Mouse (Mus musculus) liver, adult (tissue): ENCODE data around the gene Spry1.

Experiments
- GATA4 ChIP-seq: IDR thresholded peaks from 2 replicates; pipeline ENCODE4 v1.6.1; 2014; ENCODE audit warnings: mild to moderate bottlenecking, low read length; ENCODE audit not compliant: insufficient replicate concordance

Spry1 gene

DNA sequence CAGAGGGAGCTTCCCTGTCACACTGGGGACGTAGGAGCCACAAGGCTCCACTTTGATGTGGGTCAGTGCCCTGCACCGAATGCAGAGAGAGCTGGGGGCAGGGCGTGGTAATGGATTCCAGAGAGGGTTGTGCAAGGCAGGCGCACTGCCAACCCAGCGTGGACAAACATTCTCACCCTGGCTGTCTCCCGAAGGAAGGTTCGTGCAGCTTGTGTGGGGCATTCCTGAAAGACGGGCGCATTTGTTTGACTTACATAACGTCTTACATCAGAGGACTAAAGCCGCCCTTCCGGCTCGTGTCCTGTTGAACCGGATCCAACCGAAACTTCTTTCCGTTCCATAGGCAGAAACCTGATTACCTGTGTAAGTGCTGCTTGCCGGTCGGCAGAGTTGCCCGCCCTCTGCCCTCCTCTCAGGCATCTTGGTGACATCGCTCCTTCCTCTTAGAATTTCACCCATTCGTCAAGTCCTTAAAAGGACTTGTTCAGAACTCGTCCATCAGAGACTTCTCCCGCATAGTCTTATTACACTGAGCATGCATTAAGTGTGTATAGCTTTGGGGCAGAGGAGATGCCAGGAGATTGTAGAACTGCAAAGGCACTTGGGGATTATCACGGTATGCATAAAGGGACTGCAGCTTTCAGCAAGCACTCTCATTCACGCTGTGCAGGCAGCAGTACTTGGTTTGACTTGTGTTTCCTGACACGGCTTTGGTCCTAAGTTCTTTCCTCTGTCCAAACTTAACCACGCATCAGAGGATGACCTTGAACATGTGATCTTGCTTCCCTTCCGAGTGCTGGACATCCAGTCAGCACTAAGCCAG, 47.6 kb downstream of the Spry1 start:
- no peak for TF ChIP-seq GATA4

DNA sequence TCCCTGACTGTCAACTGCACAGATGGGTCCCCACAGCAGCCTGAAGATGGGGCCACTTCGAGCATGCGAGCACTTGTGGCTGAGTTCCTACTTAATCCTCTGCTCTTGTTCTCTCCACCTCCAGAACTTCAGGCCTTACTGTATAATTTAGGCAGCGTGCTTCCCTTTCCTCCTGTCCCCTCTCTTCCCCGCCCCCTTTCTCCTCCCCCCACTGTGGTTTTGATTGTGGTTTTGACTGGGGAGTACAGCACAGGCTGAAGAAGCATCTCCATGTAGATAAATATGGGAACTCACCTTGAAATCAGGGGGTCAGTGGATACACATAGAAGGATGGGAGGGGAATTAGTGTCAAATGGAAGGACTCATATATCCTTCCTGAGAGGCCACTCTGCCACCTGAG, 53.2 kb downstream of the Spry1 start:
- TF ChIP-seq GATA4 = no peak

DNA sequence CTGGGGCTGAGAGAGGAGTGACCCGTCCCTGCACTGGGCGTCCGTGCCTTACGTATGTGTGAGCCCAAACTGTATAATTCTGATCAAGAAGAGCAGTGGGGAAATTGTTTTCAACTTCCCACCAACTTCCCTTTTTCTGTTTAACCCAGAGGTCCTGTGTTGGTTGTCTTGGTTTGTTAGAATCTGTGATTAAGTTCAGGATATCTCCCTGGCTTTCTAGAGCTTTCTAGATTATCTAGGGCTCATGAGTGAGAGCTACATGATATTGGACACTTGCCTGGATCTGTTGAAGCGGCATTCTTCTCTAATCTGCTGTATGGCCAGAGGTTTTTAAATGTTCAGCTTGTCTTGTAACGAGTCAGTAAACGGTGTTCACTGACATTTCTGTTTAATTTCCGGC, 53.8 kb downstream of the Spry1 start:
- no peak for TF ChIP-seq GATA4
